Mouse (Mus musculus) intestine, embryonic 14.5 days (tissue): Measurements from ENCODE around the gene Rpl10. TPM values are rescaled to one million over a fixed set of nuclear protein-coding genes. Genes with fewer than 3 reads are reported as not detected.

ENCODE experiments used
- ATAC-seq: fragments of 200-750 bp; cut with Nextera tagmentation; replicated peaks from 2 replicates; pipeline ENCODE4 v1.8.0; 2017; ENCODE audit warnings: low read depth, moderate number of reproducible peaks, moderate TSS enrichment, moderate library complexity; ENCODE audit not compliant: low FRiP score, low TSS enrichment
- DNase-seq: peaks from one replicate; pipeline ENCODE4 v3.0.0-alpha.2; 2018; ENCODE audit warnings: low spot score
- H3K27ac ChIP-seq: fragments of 300-500 bp; sonication (generic); 2 replicates; pipeline ENCODE4 v1.5.1; 2014; ENCODE audit warnings: low read depth, mild to moderate bottlenecking, control low read depth
- H3K27me3 ChIP-seq: fragments of 300-500 bp; sonication (generic); replicated peaks from 2 replicates; pipeline ENCODE4 v1.6.1; 2014; ENCODE audit warnings: low read length, control low read depth; ENCODE audit not compliant: control insufficient read depth, insufficient read depth
- H3K36me3 ChIP-seq: fragments of 300-500 bp; sonication (generic); 2 replicates; pipeline ENCODE4 v1.6.1; 2014; ENCODE audit warnings: low read length, control low read depth; ENCODE audit not compliant: control insufficient read depth, insufficient read depth
- H3K4me1 ChIP-seq: fragments of 300-500 bp; sonication (generic); replicated peaks from 2 replicates; pipeline ENCODE4 v1.6.1; 2014; ENCODE audit warnings: low read length, control low read depth, mixed read lengths; ENCODE audit not compliant: control insufficient read depth, insufficient read depth
- H3K4me2 ChIP-seq: fragments of 300-500 bp; sonication (generic); 2 replicates; pipeline ENCODE4 v1.6.1; 2014; ENCODE audit warnings: low read length
- H3K4me3 ChIP-seq: fragments of 300-500 bp; sonication (generic); 2 replicates; pipeline ENCODE4 v1.5.1; 2014; ENCODE audit warnings: low read depth, low read length, control low read depth, mixed read lengths
- H3K9ac ChIP-seq: fragments of 300-500 bp; sonication (generic); 2 replicates; pipeline ENCODE4 v1.6.1; 2014; ENCODE audit warnings: mild to moderate bottlenecking, low read length
- H3K9me3 ChIP-seq: fragments of 300-500 bp; sonication (generic); 2 replicates; pipeline ENCODE4 v1.6.1; 2016; ENCODE audit warnings: low read length, control low read depth; ENCODE audit not compliant: control insufficient read depth
- WGBS: fragments of 180-500 bp; shearing (Covaris S2); extraction: QIAGEN DNeasy Blood & Tissue Kit; methylation state at CpG from one replicate; pipeline ENCODE4 v1.1.7; 2014; 5-methylcytosine and 5-hydroxymethylcytosine counted together
- polyA plus RNA-seq: library from polyadenylated mRNA; unstranded; fragments of >200 nt; fragmentation: Nextera tagmentation; extraction: Ambion mirVana; gene quantifications from 2 replicates; pipeline ENCODE4 v1.2.1, GENCODE M21; 2014

Rpl10 gene
- 990 and 1,020 TPM in 2 replicates for polyA plus RNA-seq

DNA sequence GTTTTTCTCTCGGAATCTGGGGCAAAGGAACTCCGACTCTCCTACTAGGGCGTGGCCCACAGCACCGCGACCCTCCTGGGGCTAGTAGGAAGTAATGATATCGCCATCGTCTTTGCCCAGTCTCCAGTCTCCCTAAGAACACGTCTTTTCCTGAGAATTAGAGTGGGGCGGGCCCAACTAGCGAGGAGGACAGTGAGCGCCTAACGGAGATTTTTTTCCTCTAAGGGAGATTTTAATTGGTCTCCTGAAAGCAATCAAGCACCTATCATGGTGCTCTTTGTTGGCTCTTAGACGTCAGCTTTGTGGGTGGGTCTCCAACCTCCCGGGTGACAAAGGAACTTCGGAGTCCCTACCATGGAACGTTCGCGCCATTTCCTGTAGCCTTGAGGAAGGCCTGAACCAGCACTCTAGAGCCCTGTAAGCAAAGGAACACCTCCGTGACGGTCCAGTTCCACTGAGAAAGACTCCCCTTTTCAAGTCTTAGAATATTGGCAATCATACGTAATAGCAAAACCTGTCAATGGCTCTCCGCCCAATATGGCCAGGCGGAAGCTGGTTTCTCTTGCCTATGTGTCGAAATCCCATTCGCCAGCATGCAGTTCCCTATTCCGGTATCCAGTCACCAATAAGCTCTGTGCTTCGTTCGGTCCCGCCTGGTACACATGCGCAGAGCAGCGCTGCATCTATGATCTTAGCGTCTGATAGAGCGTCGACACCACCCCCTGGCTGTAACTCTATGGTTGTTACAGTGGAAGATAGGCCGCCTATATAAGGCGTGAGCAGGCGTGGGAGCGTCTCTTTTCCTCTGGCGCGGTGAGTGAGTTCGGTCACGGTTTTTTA lies at the start of gene Rpl10:
Gene Rpl10 (plus strand): TSS at position 751 of the 840 bp plus-strand sequence.
- peaks cover 8% of the 10 kb centered on the region; the same call in 1 of the 2 replicates for H3K36me3 ChIP-seq
- peak within 1 kb of the TSS; percentile 91 for H3K9ac ChIP-seq
- H3K27me3 ChIP-seq = no peaks in the 10 kb centered on the region
- ATAC-seq (peak; percentile 96), DNase-seq (peak; percentile 93)
- H3K4me2 ChIP-seq = peak within 1 kb of the TSS; percentile 49
- 12% methylated on average over 42 of the region's 42 CpGs for WGBS
- no peaks in the 10 kb centered on the region for H3K4me1 ChIP-seq
- H3K9me3 ChIP-seq = no peaks in the 10 kb centered on the region
- H3K4me3 ChIP-seq = peak within 1 kb of the TSS; percentile 61
- H3K27ac ChIP-seq = peak within 1 kb of the TSS; percentile 94

DNA sequence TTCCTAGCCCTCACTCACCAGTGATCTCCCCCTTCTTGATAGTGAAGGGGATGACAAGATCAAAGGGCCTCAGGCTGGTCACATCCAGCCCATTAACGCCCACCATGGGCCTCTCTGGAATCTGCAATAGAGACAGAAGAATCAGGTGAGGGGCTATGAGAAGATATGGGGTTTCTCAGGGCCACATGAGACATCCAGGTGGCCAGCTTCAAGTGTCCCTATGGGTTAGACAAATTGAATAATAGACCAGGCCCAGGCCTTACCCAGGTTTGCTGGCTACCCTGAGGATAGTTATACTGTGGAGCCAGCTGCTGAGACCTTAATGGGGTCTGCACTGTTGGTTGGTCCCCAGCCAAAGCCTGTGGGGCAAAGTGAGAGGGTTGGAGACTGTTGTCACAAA lies 40.6 kb upstream of the Rpl10 start:
- Histone ChIP-seq H3K4me3 (no peak overlapping the region), H3K4me2 (no peak overlapping the region), H3K27ac (no peak overlapping the region), H3K27me3 (no peaks in the 10 kb centered on the region), H3K9me3 (no peaks in the 10 kb centered on the region), H3K36me3 (peaks cover 97% of the 10 kb centered on the region), H3K9ac (no peak overlapping the region), H3K4me1 (no peaks in the 10 kb centered on the region)
- DNase-seq = no peak
- 67% methylated on average over 1 of the region's 1 CpGs for WGBS
- ATAC-seq = no peak

DNA sequence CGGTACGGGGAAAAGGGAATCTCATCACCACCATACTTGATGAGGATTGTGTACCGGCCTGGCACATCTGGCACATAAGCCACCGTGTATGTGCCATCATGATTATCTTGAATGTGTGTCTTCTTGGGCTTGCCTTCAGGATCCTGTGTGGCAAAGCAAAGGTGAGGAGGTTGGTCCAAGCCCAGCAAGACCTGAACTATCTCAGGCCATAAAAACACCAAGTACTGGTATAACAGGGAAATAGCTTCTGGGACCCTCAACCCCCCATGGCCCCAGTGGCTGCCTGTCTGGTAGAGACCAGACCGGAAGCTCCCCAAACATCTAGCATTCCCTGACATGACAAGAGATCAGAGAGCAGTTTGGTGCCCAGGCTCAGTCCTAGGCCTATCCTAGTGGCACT lies 37.4 kb upstream of the Rpl10 start:
- H3K27ac ChIP-seq = no peak overlapping the region
- 93% methylated on average over 5 of the region's 5 CpGs for WGBS
- no peak for DNase-seq
- ATAC-seq = no peak
- peaks cover 94% of the 10 kb centered on the region for H3K36me3 ChIP-seq
- H3K9ac ChIP-seq = no peak overlapping the region
- no peaks in the 10 kb centered on the region for H3K27me3 ChIP-seq
- H3K4me3 ChIP-seq = no peak overlapping the region
- no peaks in the 10 kb centered on the region for H3K4me1 ChIP-seq
- no peak overlapping the region for H3K4me2 ChIP-seq
- no peaks in the 10 kb centered on the region for H3K9me3 ChIP-seq

DNA sequence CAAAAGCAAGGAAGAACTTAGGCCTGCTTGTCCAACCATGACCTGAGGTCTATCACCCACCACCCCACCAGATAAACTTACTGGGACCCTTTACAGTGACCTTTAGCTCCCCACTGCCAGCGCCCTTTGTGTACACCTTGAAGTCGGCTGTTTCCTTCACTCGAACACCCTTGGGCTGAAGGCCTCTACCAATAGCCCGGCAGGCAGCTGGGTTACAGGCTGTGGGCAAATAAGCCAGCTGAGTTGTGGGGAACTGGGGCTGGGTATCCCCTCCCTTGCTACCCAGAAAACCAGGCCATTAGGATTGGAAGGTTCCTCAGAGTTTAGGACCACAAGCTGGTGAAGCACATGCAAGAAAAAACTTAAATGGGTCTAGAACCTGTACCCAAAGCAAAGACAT lies 30.3 kb upstream of the Rpl10 start:
- Histone ChIP-seq H3K36me3 (peaks cover 75% of the 10 kb centered on the region), H3K4me3 (no peak overlapping the region), H3K27ac (no peak overlapping the region), H3K4me1 (no peaks in the 10 kb centered on the region; the same call in 1 of the 2 replicates), H3K9me3 (no peaks in the 10 kb centered on the region), H3K27me3 (no peaks in the 10 kb centered on the region), H3K4me2 (no peak overlapping the region), H3K9ac (no peak overlapping the region)
- ATAC-seq (no peak), DNase-seq (no peak)
- WGBS = 92% methylated on average over 4 of the region's 4 CpGs

DNA sequence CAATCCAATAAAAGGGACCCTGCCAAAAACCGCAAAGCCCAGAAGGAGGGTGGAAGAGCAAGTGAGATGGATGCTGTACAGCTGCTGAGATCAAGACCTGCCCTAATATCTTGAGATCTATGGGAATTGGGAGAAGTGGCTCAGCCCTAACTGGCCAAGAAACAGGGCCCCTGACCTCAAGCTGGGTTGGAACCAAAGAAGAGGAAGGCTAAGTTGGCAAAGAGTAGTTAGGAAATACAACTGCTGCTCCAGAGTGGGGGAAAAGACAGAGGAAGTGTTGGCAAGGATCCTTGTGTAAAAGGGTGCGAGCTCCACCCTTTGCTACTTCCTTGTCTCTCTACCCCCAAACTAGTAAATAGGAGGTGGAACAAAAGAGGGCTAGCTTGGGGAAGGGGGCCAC lies 27.2 kb upstream of the Rpl10 start:
- H3K9ac ChIP-seq = peak overlapping the region; percentile 75
- H3K4me2 ChIP-seq = peak overlapping the region; percentile 62
- 64% methylated on average over 2 of the region's 2 CpGs for WGBS
- no peaks in the 10 kb centered on the region for H3K9me3 ChIP-seq
- no peak for DNase-seq
- H3K4me3 ChIP-seq = peak overlapping the region; percentile 59
- H3K36me3 ChIP-seq = peaks cover 50% of the 10 kb centered on the region
- no peak overlapping the region for H3K27ac ChIP-seq
- no peak for ATAC-seq
- no peaks in the 10 kb centered on the region for H3K27me3 ChIP-seq
- no peaks in the 10 kb centered on the region; the same call in 1 of the 2 replicates for H3K4me1 ChIP-seq

DNA sequence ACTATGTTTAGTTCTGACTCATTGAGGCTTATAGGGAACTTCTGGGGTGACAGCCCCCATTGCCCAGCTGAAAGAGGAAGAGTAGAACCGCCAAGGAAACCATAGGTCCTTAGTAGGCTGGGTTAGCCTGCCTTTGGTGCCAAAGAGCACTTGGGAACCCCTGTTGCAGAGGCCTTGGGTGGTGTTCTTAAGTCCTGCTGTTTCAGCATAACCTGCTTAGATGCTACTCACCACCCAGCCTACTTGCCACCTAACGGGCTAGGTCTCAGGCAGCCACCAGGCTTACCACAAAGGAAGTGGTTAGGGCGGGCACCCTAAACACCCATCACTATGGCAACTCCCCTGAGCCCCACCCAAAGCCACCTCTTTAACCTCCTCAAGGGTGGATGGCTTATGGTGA lies 26.8 kb upstream of the Rpl10 start:
- WGBS = 51% methylated on average over 3 of the region's 3 CpGs
- Histone ChIP-seq H3K36me3 (peaks cover 46% of the 10 kb centered on the region), H3K27ac (peak overlapping the region; percentile 76), H3K4me2 (peak overlapping the region; percentile 62), H3K9ac (peak overlapping the region; percentile 75), H3K4me3 (peak overlapping the region; percentile 59), H3K9me3 (no peaks in the 10 kb centered on the region), H3K4me1 (no peaks in the 10 kb centered on the region; the same call in 1 of the 2 replicates), H3K27me3 (no peaks in the 10 kb centered on the region)
- DNase-seq (no peak), ATAC-seq (no peak)

- H3K27me3 ChIP-seq = no peaks in the 10 kb centered on the region
- DNase-seq (peak; percentile 62), ATAC-seq (peak; percentile 34)
- H3K9me3 ChIP-seq = no peaks in the 10 kb centered on the region
- no peaks in the 10 kb centered on the region; the same call in 1 of the 2 replicates for H3K4me1 ChIP-seq
- 16% methylated on average over 3 of the region's 3 CpGs for WGBS
- peak overlapping the region; percentile 75 for H3K9ac ChIP-seq
- H3K27ac ChIP-seq = peak overlapping the region; percentile 91
- H3K4me3 ChIP-seq = peak overlapping the region; percentile 59
- peaks cover 37% of the 10 kb centered on the region for H3K36me3 ChIP-seq
- H3K4me2 ChIP-seq = peak overlapping the region; percentile 62
These were observed 26.0 kb upstream of the Rpl10 start for GRCm38 (mm10) chrX:74244614-74245083.

DNA sequence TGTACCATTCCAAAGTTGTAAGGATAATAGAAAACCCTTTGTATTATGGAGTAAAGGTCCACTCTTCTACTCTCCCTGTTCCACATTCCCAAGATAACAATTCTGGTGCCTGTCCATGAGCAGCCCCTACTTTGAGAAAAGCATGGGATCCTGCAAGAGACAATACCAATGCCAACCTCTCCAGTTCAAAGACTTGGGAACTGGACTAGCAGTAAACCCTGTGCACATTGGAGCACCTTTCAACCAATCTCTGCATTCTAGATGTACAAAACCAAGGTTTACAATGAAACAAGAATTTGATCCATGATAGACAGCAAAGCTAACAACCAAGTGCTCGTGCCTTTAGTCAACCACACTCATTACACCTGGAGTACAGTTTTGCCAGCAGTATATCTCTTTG lies 25.5 kb upstream of the Rpl10 start:
- 28% methylated on average over 1 of the region's 1 CpGs for WGBS
- H3K4me1 ChIP-seq = no peaks in the 10 kb centered on the region; the same call in 1 of the 2 replicates
- peak overlapping the region; percentile 59 for H3K4me3 ChIP-seq
- peak overlapping the region; percentile 91 for H3K27ac ChIP-seq
- peak overlapping the region; percentile 62 for H3K4me2 ChIP-seq
- no peaks in the 10 kb centered on the region for H3K9me3 ChIP-seq
- peak overlapping the region; percentile 75 for H3K9ac ChIP-seq
- ATAC-seq (no peak), DNase-seq (no peak)
- H3K27me3 ChIP-seq = no peaks in the 10 kb centered on the region
- H3K36me3 ChIP-seq = peaks cover 33% of the 10 kb centered on the region
